Mouse (Mus musculus) adrenal gland, postnatal 25 days (tissue): ENCODE data around the gene Zfp420. TPM values are rescaled to one million over a fixed set of nuclear protein-coding genes. Genes with fewer than 3 reads are reported as not detected.
A peak's percentile ranks its signal among the peaks of the same experiment; 100 is the strongest.

Experiments used
- DNase-seq: peaks from one replicate; pipeline ENCODE4 v3.0.0; 2021; ENCODE audit warnings: mixed read lengths
- microRNA-seq, 2 experiments: library from miRNA; unstranded; fragments of <30 nt; microRNA quantifications; one replicate each; pipeline ENCODE4 v1.2.0; 2021
- total RNA-seq: library from RNA; stranded (reverse); gene quantifications from 2 replicates; pipeline ENCODE4 v1.2.3, GENCODE M21; 2021

Zfp420 gene
- total RNA-seq, 1 experiment from 2014 or later = 6.5 TPM

GRCm38 (mm10) chr7:29904101-29904500 lies 44.3 kb downstream of the Zfp420 start:
- DNase-seq = no peak

- peak; percentile 33 for DNase-seq
Measured at GRCm38 (mm10) chr7:29905966-29906681, 46.3 kb downstream of the Zfp420 start, which contains the start of gene Zfp27. Gene Zfp27 (minus strand): TSS chr7:29906572.

DNA sequence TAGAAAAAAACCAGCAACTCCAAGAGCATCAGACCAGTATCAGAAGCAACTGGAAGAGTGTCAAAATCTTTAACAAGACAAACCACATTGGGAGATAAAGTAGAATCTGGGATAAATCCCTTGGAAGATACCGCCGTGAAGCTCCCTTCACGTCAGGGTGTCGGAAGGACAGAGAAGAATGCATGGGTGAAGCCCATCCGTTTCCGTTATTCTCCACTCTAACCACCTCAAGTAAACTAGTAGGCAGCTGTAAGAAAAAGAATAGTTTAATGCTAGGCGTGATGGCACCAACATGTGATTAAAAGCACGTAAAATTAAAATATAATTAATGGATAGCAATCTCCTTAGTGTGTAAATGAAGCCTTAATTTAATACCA lies 46.9 kb downstream of the Zfp420 start:
- no peak for DNase-seq

GRCm38 (mm10) chr7:29907206-29907605 lies 47.4 kb downstream of the Zfp420 start:
- DNase-seq = no peak

DNA sequence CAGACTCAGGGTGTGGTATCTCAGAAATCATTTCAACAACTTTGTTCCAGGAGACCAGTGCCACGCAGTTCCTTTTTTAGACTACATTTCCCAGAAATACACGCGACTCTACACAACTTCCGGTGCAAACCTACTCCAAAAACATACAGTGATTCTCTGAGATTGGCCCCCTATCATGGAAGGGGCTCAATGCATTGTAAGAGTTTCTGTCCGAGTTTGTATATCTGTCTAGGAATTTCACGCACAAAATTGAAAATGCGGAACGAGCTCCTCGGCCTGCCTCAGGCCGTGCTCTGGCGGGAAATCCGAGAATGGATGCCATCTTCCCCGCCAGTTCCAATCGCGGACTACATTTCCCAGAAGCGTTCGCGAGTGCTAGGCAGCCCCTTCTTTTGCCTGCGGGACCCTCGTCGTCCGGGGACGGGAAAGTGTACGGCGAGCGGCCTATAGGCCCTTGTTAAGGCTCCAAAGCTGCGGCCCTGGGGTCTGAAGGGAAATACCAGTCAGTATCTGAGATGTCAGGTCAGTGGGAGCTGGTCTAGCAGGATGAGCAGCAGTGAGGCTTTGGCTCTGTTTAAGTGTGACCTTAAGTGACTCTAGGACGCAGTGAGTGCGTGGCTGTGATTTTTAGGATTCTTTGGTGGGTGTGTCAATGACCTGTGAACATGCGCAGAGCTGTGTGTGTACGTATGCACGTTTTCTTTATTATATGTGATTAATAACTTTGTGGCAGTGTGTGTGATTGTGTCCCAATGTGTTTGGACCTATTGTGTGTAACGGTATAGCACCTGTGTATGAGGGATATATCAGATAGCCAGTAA lies 48.6 kb downstream of the Zfp420 start, which contains the start of gene Zfp383:
TSS of gene Zfp383 (plus strand) at position 94 of the 821 bp plus-strand sequence.
- DNase-seq = peak; percentile 72

DNA sequence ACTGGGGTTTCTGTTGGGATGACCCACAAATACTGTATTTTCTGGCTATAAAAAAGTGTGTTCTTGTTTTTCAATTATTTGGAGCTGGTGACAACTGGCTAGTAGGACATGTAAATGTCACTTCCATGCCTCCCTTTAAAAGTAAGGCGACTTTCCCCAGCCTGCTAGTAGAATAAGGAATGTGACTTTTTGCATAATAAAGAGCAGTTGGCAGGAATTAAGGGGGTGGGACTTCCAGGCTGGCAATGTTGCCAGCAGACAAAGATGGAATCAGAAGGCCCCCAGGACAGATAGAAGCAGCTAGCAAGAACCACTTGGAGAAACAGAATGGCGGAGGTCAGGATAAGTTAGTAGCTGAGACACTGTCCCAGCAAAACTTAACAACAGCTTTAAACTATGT lies 50.5 kb downstream of the Zfp420 start:
- DNase-seq = no peak

GRCm38 (mm10) chr7:29912172-29912571 lies 52.4 kb downstream of the Zfp420 start:
- no peak for DNase-seq

DNA sequence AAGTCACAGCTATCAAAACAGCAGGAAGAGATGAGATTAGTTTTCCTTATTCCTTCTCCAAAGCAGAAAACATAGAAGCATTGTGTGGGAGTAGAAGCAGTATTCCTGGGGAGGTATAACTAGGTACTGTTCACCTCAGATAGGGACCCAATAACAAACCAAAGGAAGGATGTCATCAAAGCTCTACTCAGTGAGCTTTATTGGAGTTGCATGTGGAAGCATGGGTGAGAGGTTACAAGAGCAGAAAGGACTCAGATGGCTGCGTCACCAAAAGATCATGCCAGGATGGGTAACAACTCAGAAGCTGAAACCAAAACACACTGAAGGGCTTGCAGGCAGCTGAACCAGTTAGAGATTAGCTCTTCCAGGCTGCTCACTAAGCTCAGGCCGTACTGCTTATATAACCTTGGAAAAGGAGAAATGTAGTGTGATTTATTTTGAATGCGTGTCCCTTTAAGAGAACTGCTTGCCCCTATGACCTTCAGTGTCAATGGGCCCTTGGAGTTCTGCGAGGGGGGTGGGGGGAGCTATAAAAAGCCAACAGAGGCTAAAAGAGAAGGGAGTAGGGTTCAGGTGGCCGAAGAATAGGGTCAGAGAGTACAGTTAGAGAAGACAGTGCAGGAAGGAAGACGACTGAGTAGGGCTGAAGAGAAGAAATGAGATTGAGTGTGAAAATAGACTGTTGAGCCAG lies 57.7 kb downstream of the Zfp420 start:
- no peak for DNase-seq

GRCm38 (mm10) chr7:29918062-29918453 lies 58.3 kb downstream of the Zfp420 start:
- no peak for DNase-seq

- DNase-seq = no peak
Measured at GRCm38 (mm10) chr7:29921439-29922093, 61.8 kb downstream of the Zfp420 start.

DNA sequence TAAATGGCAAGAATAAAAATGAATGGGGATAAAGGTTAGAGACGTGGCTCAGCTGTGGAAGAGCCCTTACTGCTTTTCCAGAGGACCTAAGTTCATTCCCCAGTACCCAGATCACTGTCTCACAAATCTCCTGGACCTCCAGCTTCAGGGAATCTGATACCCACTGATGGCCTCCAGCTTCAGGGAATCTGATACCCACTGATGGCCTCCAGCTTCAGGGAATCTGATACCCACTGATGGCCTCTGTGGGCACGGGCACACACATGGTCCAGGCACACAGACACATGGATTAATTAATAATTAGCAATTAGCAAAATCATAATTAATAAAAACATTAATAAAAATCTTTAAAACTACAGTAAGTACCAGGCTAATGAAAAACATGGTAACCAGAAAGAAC lies 63.0 kb downstream of the Zfp420 start:
- DNase-seq = no peak

Small RNA genes within 50 kb of the gene (microRNA-seq; reads per million reads assigned to microRNA genes)
- 0 to 0.34 reads per million in 2 experiments for gene Mir7668

Other genes with a start within 250 kb of the Zfp420 start
- not detected in 2 replicates for gene Catsperg2, start 132.9 kb upstream of the Zfp420 start, total RNA-seq
- gene Zfp84, start 91.4 kb upstream of the Zfp420 start, total RNA-seq = 16.2 and 18.5 TPM in 2 replicates
- 3.4 and 4.4 TPM in 2 replicates for gene Zfp30, start 76.0 kb upstream of the Zfp420 start, total RNA-seq
- 13.7 and 18.7 TPM in 2 replicates for gene Zfp790, start 43.9 kb upstream of the Zfp420 start, total RNA-seq
- 0.90 and 1.1 TPM in 2 replicates for gene Zfp940, start 6.3 kb upstream of the Zfp420 start, total RNA-seq
- 12.6 and 15.2 TPM in 2 replicates for gene Zfp27, start 46.6 kb downstream of the Zfp420 start, total RNA-seq
- 6.8 and 7.7 TPM in 2 replicates for gene Zfp383, start 48.2 kb downstream of the Zfp420 start, total RNA-seq
- 13.5 and 15.1 TPM in 2 replicates for gene Zfp74, start 94.1 kb downstream of the Zfp420 start, total RNA-seq
- gene Zfp568, start 124.0 kb downstream of the Zfp420 start, total RNA-seq = 10.1 and 10.4 TPM in 2 replicates
- gene Zfp14, start 191.4 kb downstream of the Zfp420 start, total RNA-seq = 3.8 and 4.0 TPM in 2 replicates
- 3.2 and 3.7 TPM in 2 replicates for gene Zfp82, start 212.9 kb downstream of the Zfp420 start, total RNA-seq
- not detected in 2 replicates for gene Gm26920, start 230.4 kb downstream of the Zfp420 start, total RNA-seq
- gene Zfp566, start 230.5 kb downstream of the Zfp420 start, total RNA-seq = 3.1 and 4.2 TPM in 2 replicates
- 48.8 TPM in 2 replicates for gene Zfp260, start 234.8 kb downstream of the Zfp420 start, total RNA-seq